Mouse (Mus musculus) liver, postnatal 0 days (tissue): ENCODE measurements around the gene Vmn1r5.

ENCODE experiments used
- CTCF ChIP-seq: sonication (generic); IDR thresholded peaks from 2 replicates; pipeline ENCODE4 v1.5.1; 2016; ENCODE audit warnings: antibody characterized with exemption, low read depth
- EP300 ChIP-seq: IDR thresholded peaks from 2 replicates; pipeline ENCODE4 v1.6.1; 2016; ENCODE audit warnings: antibody characterized with exemption, low read depth, mild to moderate bottlenecking

GRCm38 (mm10) chr6:57031984-57032383 lies 61.9 kb downstream of the Vmn1r5 start, which contains the start of gene Vmn1r8:
- TF ChIP-seq CTCF (no peak), EP300 (no peak)
